Comparison of ENCODE assay signal across 19 mouse cellular contexts in genomic region chr8:79243422-79243821, GRCm38 (mm10). TPM values are rescaled to one million over a fixed set of nuclear protein-coding genes. Genes with fewer than 3 reads are reported as not detected.
"Had no signal": no experiment of that assay in that cellular context is flagged by ENCODE, and none has a peak within 500 bp of the region (broad histone marks: within the 10 kb centered on the region; RNA-seq: fewer than 3 reads in every experiment).

No protein-coding gene starts in this region.

- H3K4me2 ChIP-seq: limb, embryonic 12.5 days; liver, embryonic 13.5 days; midbrain, embryonic 12.5 days had no signal

- H3K4me3 ChIP-seq: limb, embryonic 12.5 days; liver, embryonic 13.5 days; midbrain, embryonic 12.5 days had no signal

- H3K9me3 ChIP-seq: limb, embryonic 12.5 days; liver, embryonic 13.5 days; midbrain, embryonic 12.5 days had no signal

- H3K27ac ChIP-seq: kidney, postnatal 0 days; limb, embryonic 12.5 days; liver, embryonic 13.5 days; midbrain, embryonic 12.5 days had no signal

- H3K27me3 ChIP-seq: limb, embryonic 12.5 days; liver, embryonic 13.5 days; midbrain, embryonic 12.5 days had no signal

- ATAC-seq: liver, postnatal 0 days; midbrain, embryonic 16.5 days had no signal

- H3K36me3 ChIP-seq: limb, embryonic 12.5 days; liver, embryonic 13.5 days; midbrain, embryonic 12.5 days had no signal

- H3K4me1 ChIP-seq: liver, embryonic 13.5 days; midbrain, embryonic 12.5 days had no signal

- DNase-seq: kidney, adult 8-10 months; kidney, postnatal 36 days; liver; liver, embryonic 13.5 days; liver, postnatal 0 days; right cerebral cortex, adult 18-20 months; right cerebral cortex, postnatal 25 days; thymus, postnatal 4 days had no signal

- H3K9ac ChIP-seq: limb, embryonic 12.5 days; liver, embryonic 13.5 days; liver, postnatal 0 days; midbrain, embryonic 12.5 days had no signal

RNA-seq across cellular contexts. Expression of gene 1700011L22Rik, which starts 4.9 kb away (rescaled TPM):
- total RNA-seq: layer of hippocampus, adult 18-20 months; layer of hippocampus, postnatal 10 days; left cerebral cortex, postnatal 36 days had no signal
- polyA plus RNA-seq: kidney, postnatal 0 days; limb, embryonic 12.5 days; liver, embryonic 13.5 days; liver, postnatal 0 days; lung, embryonic 16.5 days; midbrain, embryonic 12.5 days; midbrain, embryonic 16.5 days; neural tube, embryonic 14.5 days; small intestine, adult 2 months; stomach, embryonic 16.5 days had no signal
